Mouse (Mus musculus) embryonic fibroblast, embryonic 13.5 days (primary cell): ENCODE results near the gene Aldh3b1.

ENCODE experiments used
- CTCF ChIP-seq: IDR thresholded peaks from 2 replicates; pipeline ENCODE4 v1.5.1; 2011; ENCODE audit warnings: mild to moderate bottlenecking, control low read depth, low read length, moderate library complexity, borderline replicate concordance; ENCODE audit not compliant: insufficient read depth
- POLR2A ChIP-seq: IDR thresholded peaks from 2 replicates; pipeline ENCODE4 v1.6.1; 2011; ENCODE audit warnings: low read depth, mild to moderate bottlenecking, control low read depth, low read length, moderate library complexity

GRCm38 (mm10) chr19:3925859-3926258 is 3.7 kb downstream of the Aldh3b1 start:
- TF ChIP-seq CTCF, result no peak
- TF ChIP-seq POLR2A, result no peak
